Mouse (Mus musculus) heart, postnatal 10 days (tissue): ENCODE data around the gene Lrrc59. TPM values are rescaled to one million over a fixed set of nuclear protein-coding genes. Genes with fewer than 3 reads are reported as not detected.
"Not testable (repeated sequence)": the region's sequence is repeated elsewhere in the genome, so short reads cannot be mapped to it uniquely, and the experiment has no call there.

ENCODE experiments used
- DNase-seq, 2 experiments: peaks; one replicate each; pipeline ENCODE4 v3.0.0; 2021
- intact Hi-C: fragments of 180-260 bp; cut with DNase I; formaldehyde crosslinking; loops from one replicate; pipeline ENCODE4 v1.15.1; 2025
- total RNA-seq, 2 experiments: library from RNA; stranded (reverse); gene quantifications; 2 replicates each; pipeline ENCODE4 v1.2.3; 2021

The Lrrc59 gene
- total RNA-seq, 2 experiments from 2014 or later = 60.0 to 63.3 TPM

DNA sequence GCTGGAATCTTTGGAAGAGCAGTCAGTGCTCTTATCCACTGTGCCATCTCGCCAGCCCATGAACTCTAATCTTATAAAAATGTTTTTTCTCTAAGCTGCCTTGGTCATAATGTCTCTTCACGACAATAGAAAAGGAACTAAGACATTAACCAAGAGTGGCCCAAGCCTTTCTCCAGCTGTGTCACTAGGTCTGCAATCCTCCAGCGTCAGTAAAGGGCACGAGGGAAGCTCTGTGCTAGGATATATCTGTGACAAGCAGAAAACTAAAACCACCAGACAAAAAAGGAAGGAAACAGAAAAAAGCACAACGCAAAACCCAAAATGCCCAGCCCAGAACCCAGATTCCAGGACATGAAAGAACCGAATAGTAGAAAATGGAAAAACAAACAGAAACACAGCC lies 57.6 kb downstream of the Lrrc59 start:
- DNase-seq = no peak
- intact Hi-C loops = no loop called here

DNA sequence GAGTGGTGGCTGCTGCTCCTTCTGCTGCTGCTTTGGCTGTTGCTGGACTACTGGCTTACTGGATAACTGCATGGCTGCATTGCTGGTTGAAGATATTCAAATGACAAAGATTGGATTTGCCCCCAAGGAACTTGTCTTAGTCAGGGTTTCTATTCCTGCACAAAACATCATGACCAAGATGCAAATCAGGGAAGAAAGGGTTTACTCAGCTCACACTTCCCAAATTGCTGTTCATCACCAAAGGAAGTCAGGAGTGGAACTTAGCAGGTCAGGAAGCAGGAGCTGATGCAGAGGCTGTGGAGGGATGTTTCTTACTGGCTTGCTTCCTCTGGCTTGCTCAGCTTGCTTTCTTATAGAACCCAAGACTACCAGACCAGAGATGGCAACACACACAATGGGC lies 62.9 kb downstream of the Lrrc59 start:
- DNase-seq, intact Hi-C loops: not testable (repeated sequence)

Other genes starting within 250 kb of the Lrrc59 start
- 1 to 10 TPM; 2.8 TPM for gene Abcc3, start 236.8 kb upstream of the Lrrc59 start, total RNA-seq
- gene Cacna1g, start 155.6 kb upstream of the Lrrc59 start, total RNA-seq = 10 to 100 TPM; 33.4 to 41.3 TPM
- gene Spata20, start 143.6 kb upstream of the Lrrc59 start, total RNA-seq = 1 to 10 TPM in 1 of 2 experiments, under 1 TPM in 1; 0.31 to 1.2 TPM
- 10 to 100 TPM; 26.5 to 26.7 TPM for gene Epn3, start 129.8 kb upstream of the Lrrc59 start, total RNA-seq
- gene Mycbpap, start 108.0 kb upstream of the Lrrc59 start, total RNA-seq = 1 to 10 TPM; 3.9 to 4.9 TPM
- 10 to 100 TPM in 1 of 2 experiments, 1 to 10 TPM in 1; 9.8 to 10.2 TPM for gene Rsad1, start 80.5 kb upstream of the Lrrc59 start, total RNA-seq
- gene Chad, start 64.7 kb upstream of the Lrrc59 start, total RNA-seq = under 1 TPM; 0.74 TPM
- gene Acsf2, start 27.9 kb upstream of the Lrrc59 start, total RNA-seq = 10 to 100 TPM; 44.5 to 49.6 TPM
- 10 to 100 TPM; 76.6 to 77.1 TPM for gene Mrpl27, start 24.0 kb downstream of the Lrrc59 start, total RNA-seq
- 1 to 10 TPM; 1.7 to 1.8 TPM for gene Eme1, start 24.2 kb downstream of the Lrrc59 start, total RNA-seq
- 10 to 100 TPM; 17.1 to 18.6 TPM for gene Xylt2, start 47.7 kb downstream of the Lrrc59 start, total RNA-seq
- gene Gm11541, start 74.7 kb downstream of the Lrrc59 start, total RNA-seq = not detected
- 1 to 10 TPM; 1.1 to 1.4 TPM for gene Cdc34b, start 112.0 kb downstream of the Lrrc59 start, total RNA-seq
- not detected for gene Tmem92, start 152.9 kb downstream of the Lrrc59 start, total RNA-seq